Mouse (Mus musculus) forebrain, embryonic 14.5 days (tissue): ENCODE results near the gene Olfr1357. TPM values are rescaled to one million over a fixed set of nuclear protein-coding genes. Genes with fewer than 3 reads are reported as not detected.

Experiments used
- ATAC-seq: fragments of 200-750 bp; cut with Nextera tagmentation; 2 replicates; pipeline ENCODE4 v1.8.0; 2017; ENCODE audit warnings: mild to moderate bottlenecking, moderate library complexity
- DNase-seq: peaks from one replicate; pipeline ENCODE4 v3.0.0-alpha.2; 2015; ENCODE audit warnings: low spot score
- H3K27ac ChIP-seq: fragments of 300-500 bp; sonication (generic); 2 replicates; pipeline ENCODE4 v1.5.1; 2014; ENCODE audit warnings: low read depth, mild to moderate bottlenecking, control low read depth, low read length, moderate library complexity
- H3K27me3 ChIP-seq: fragments of 300-500 bp; sonication (generic); replicated peaks from 2 replicates; pipeline ENCODE4 v1.6.1; 2014; ENCODE audit warnings: low read length, control low read depth, mixed read lengths; ENCODE audit not compliant: control insufficient read depth, insufficient read depth
- H3K36me3 ChIP-seq: fragments of 300-500 bp; sonication (generic); 2 replicates; pipeline ENCODE4 v1.6.1; 2014; ENCODE audit warnings: low read length, control low read depth; ENCODE audit not compliant: control insufficient read depth, insufficient read depth
- H3K4me1 ChIP-seq: fragments of 300-500 bp; sonication (generic); 2 replicates; pipeline ENCODE4 v1.6.1; 2014; ENCODE audit warnings: antibody characterized with exemption, low read length, control low read depth; ENCODE audit not compliant: control insufficient read depth, insufficient read depth
- H3K4me2 ChIP-seq: fragments of 300-500 bp; sonication (generic); 2 replicates; pipeline ENCODE4 v1.6.1; 2014; ENCODE audit warnings: mild to moderate bottlenecking, control low read depth, low read length
- H3K4me3 ChIP-seq: fragments of 300-500 bp; sonication (generic); 2 replicates; pipeline ENCODE4 v1.5.1; 2014; ENCODE audit warnings: low read depth, low read length, control low read depth
- H3K9ac ChIP-seq: fragments of 300-500 bp; sonication (generic); 2 replicates; pipeline ENCODE4 v1.6.1; 2014; ENCODE audit warnings: mild to moderate bottlenecking, low read length, control low read depth, moderate library complexity
- H3K9me3 ChIP-seq: fragments of 300-500 bp; sonication (generic); replicated peaks from 2 replicates; pipeline ENCODE4 v1.6.1; 2016; ENCODE audit warnings: low read length, control low read depth, mixed read lengths; ENCODE audit not compliant: control insufficient read depth
- WGBS: fragments of 180-500 bp; shearing (Covaris S2); extraction: QIAGEN DNeasy Blood & Tissue Kit; methylation state at CpG from one replicate; pipeline ENCODE4 v1.1.7; 2014; 5-methylcytosine and 5-hydroxymethylcytosine counted together
- polyA plus RNA-seq: library from polyadenylated mRNA; unstranded; fragments of >200 nt; fragmentation: Nextera tagmentation; extraction: Ambion mirVana; gene quantifications from 2 replicates; pipeline ENCODE4 v1.2.1, GENCODE M21; 2014

Olfr1357 gene
- polyA plus RNA-seq, 1 experiment from 2014 or later, result not detected

DNA sequence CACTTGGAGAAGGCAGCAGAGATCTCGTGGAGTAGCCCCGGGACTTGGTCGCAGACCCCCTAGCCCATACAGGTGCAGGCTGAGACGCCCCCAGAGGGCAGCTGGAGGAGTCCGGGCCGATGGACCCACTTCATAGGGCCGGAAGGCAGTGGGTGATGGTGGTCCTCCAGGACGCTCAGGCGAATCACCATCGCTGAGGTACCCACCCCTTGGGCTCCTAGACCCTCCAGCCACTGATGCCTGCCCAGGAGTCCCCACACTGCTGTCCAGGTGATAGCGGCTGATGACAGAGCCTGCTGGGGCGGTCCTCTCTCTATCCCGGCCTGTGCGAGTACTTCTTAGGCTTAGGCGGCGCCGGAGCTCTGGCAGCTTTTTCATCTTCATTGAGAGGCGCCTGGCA lies 28.6 kb downstream of the Olfr1357 start:
- H3K27me3 ChIP-seq, result no peaks in the 10 kb centered on the region
- H3K4me2 ChIP-seq, result no peak overlapping the region
- no peak overlapping the region for H3K27ac ChIP-seq
- H3K9ac ChIP-seq, result no peak overlapping the region
- DNase-seq (no peak), ATAC-seq (no peak)
- H3K36me3 ChIP-seq, result peaks cover 26% of the 10 kb centered on the region
- H3K4me3 ChIP-seq, result no peak overlapping the region
- 96% methylated on average over 18 of the region's 18 CpGs for WGBS
- 0 out of 2 replicates have a peak, but pooled peaks cover 5% of the 10 kb centered on the region for H3K4me1 ChIP-seq
- H3K9me3 ChIP-seq, result no peaks in the 10 kb centered on the region

DNA sequence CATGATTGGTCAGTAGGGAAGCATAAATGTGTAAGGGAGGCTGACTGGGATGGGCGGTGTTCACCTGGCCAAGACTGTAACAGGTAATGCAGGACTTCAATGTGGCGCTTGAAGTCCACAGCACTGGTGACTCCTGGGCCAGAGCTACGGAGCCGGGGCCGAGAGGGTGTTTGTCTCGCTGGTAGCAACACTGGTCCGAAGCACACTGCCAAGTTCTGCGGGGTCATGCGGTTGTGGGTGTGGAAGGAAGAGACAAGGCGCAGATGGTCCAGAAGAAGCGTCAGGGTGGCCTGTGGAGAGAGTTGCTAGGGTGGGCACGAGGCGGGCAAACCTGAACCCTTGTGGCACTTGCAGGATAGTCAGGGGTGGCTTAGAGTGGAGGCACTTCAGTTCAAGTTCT lies 31.8 kb downstream of the Olfr1357 start:
- peaks cover 46% of the 10 kb centered on the region for H3K36me3 ChIP-seq
- WGBS, result 97% methylated on average over 13 of the region's 13 CpGs

DNA sequence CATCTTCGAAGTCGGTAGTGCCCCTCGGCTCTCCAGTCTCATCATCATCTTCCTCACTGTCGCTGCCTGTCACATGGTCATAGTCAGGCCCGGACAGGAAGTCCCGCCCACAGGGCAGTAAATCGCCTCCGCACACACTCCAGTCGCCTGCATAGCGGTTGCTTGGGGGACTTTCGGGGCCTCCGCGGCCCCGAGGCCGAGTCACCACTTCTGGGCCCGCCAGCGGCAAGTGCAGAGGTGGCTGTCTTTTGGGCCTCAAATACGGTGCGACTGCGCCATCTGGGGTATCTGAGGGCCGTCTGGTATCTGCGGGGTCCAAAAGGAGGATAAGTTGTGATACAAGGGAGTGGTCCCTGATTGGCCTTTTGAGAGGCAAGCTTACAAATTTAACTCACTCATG lies 32.3 kb downstream of the Olfr1357 start:
- WGBS, result 91% methylated on average over 22 of the region's 22 CpGs
- Histone ChIP-seq H3K4me2 (no peak overlapping the region), H3K9me3 (no peaks in the 10 kb centered on the region), H3K9ac (no peak overlapping the region), H3K27me3 (no peaks in the 10 kb centered on the region), H3K4me1 (no peaks in the 10 kb centered on the region), H3K36me3 (peaks cover 46% of the 10 kb centered on the region), H3K27ac (no peak overlapping the region), H3K4me3 (no peak overlapping the region)
- DNase-seq (no peak), ATAC-seq (no peak)

More for the DNA sequence above, 31.8 kb downstream of the Olfr1357 start:
- Histone ChIP-seq H3K4me1 (no peaks in the 10 kb centered on the region), H3K27ac (no peak overlapping the region), H3K9ac (no peak overlapping the region), H3K4me3 (no peak overlapping the region), H3K4me2 (no peak overlapping the region), H3K9me3 (no peaks in the 10 kb centered on the region), H3K27me3 (no peaks in the 10 kb centered on the region)
- no peak for DNase-seq
- no peak for ATAC-seq

DNA sequence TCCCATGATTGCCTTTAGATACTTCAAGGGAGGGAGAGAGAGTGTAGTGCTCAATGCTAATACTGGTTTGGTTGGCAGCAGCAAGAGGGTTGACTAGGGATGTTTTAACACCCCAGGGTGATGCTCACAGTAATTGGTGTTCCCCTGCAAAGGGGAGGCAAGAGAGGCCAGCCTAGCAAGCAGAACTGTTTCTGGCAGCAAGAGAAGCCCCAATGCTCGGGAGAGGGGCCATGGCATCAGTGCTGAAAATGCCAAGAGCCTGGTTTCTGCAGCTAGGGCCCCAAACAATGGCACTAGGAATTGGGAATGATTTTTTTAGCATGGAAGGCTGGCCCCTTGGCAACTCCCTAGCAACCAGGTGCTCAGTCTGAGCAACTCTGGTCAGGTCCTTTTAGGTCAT lies 32.9 kb downstream of the Olfr1357 start:
- Histone ChIP-seq H3K9ac (no peak overlapping the region), H3K36me3 (peaks cover 47% of the 10 kb centered on the region), H3K9me3 (no peaks in the 10 kb centered on the region), H3K27ac (no peak overlapping the region), H3K4me3 (no peak overlapping the region), H3K4me1 (no peaks in the 10 kb centered on the region), H3K27me3 (no peaks in the 10 kb centered on the region), H3K4me2 (no peak overlapping the region)
- 74% methylated on average over 1 of the region's 1 CpGs for WGBS
- DNase-seq, result no peak
- ATAC-seq, result no peak

DNA sequence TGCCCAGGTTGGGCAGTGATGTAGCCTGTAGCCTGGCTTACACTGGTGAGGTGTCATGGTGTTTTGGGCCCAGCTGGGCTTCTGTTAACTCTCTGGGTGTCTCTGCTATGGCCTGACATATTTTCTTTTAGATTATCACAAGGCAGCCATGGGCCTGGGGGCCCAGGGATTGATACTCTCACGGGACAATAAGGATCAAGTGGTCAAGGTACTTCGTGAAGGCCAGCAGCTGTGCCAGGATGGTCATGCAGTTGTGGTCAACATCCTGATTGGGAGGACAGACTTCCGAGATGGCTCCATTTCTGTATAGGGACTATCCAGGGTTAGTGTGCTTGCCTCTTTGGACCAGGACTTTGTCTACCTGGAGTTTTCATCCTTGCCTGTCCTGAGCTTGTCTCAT lies 33.9 kb downstream of the Olfr1357 start:
- H3K27me3 ChIP-seq, result no peaks in the 10 kb centered on the region
- 86% methylated on average over 3 of the region's 3 CpGs for WGBS
- no peak overlapping the region for H3K4me3 ChIP-seq
- no peaks in the 10 kb centered on the region for H3K9me3 ChIP-seq
- H3K36me3 ChIP-seq, result peaks cover 54% of the 10 kb centered on the region
- H3K9ac ChIP-seq, result no peak overlapping the region
- H3K4me2 ChIP-seq, result no peak overlapping the region
- H3K27ac ChIP-seq, result no peak overlapping the region
- no peak for ATAC-seq
- H3K4me1 ChIP-seq, result no peaks in the 10 kb centered on the region
- no peak for DNase-seq

DNA sequence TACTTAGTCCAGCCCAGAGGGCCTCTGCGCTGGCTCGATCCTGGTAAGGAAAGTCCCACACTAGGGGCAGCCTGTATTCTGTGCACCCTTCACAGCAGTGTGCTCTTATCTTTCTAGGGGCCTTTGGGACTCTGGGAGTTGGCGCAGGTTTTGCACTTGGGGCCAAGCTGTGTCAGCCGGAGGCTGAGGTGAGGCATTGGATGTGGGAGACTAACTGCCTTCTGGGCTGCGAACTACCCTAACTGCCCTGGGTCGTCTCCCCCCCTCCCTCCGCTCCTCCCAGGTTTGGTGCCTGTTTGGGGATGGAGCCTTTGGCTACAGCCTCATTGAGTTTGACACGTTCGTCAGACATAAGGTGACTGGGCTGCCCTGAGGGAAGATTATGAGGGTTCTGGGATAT lies 34.5 kb downstream of the Olfr1357 start:
- no peak overlapping the region for H3K4me2 ChIP-seq
- no peak for ATAC-seq
- H3K36me3 ChIP-seq, result peaks cover 50% of the 10 kb centered on the region
- H3K9ac ChIP-seq, result no peak overlapping the region
- no peak overlapping the region for H3K4me3 ChIP-seq
- WGBS, result 79% methylated on average over 9 of the region's 9 CpGs
- no peaks in the 10 kb centered on the region for H3K27me3 ChIP-seq
- no peak overlapping the region for H3K27ac ChIP-seq
- H3K9me3 ChIP-seq, result no peaks in the 10 kb centered on the region
- DNase-seq, result no peak
- H3K4me1 ChIP-seq, result no peaks in the 10 kb centered on the region

DNA sequence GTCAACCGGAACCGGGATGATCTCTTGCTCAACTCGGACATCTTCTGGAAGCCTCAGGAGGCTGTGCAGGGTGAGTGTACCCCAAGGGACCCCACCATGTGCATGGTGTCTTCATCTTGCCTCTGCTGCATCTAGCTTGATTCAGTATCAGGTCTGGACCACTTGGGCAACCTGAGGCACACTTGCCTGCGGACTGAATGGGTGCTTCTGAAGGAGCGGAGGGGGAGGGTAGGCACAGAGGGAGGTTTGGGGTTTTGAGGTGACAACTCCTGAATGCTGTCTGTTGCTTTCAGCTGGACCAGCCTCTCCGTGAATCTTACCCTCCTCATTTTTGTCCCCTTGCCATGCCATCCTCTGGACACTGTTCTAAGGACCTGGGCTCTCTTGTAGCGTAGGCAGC lies 36.8 kb downstream of the Olfr1357 start:
- no peak overlapping the region for H3K4me2 ChIP-seq
- no peak overlapping the region for H3K9ac ChIP-seq
- DNase-seq, result no peak
- 90% methylated on average over 7 of the region's 7 CpGs for WGBS
- no peak overlapping the region for H3K4me3 ChIP-seq
- peaks cover 45% of the 10 kb centered on the region for H3K36me3 ChIP-seq
- H3K4me1 ChIP-seq, result no peaks in the 10 kb centered on the region
- no peaks in the 10 kb centered on the region for H3K27me3 ChIP-seq
- no peaks in the 10 kb centered on the region for H3K9me3 ChIP-seq
- no peak for ATAC-seq
- no peak overlapping the region for H3K27ac ChIP-seq

DNA sequence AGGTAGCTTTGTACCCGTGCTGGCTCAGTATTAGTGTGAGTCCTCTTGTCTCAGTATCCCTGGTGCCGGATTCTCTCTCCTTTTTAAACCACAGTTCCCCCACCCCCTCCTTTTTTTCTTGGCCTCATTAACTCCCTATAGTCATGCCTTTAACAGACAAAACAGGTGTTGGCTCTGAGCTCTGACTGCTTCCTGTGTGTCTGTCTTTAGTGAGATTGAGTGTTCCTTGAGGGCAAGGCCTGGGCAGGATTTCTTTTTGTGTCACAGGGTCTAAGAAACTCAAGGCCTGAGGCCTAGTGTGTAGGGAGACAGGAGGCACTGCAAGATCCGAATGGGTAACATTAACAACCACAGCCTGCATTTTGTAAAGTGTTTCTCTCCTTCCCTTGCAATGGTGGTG lies 39.7 kb downstream of the Olfr1357 start:
- no peaks in the 10 kb centered on the region for H3K27me3 ChIP-seq
- no peak overlapping the region for H3K9ac ChIP-seq
- H3K36me3 ChIP-seq, result peaks cover 22% of the 10 kb centered on the region; the same call in 1 of the 2 replicates
- H3K4me1 ChIP-seq, result 0 out of 2 replicates have a peak, but pooled peaks cover 4% of the 10 kb centered on the region
- 66% methylated on average over 3 of the region's 3 CpGs for WGBS
- no peak overlapping the region for H3K4me2 ChIP-seq
- DNase-seq, result no peak
- H3K4me3 ChIP-seq, result no peak overlapping the region
- no peak for ATAC-seq
- H3K9me3 ChIP-seq, result no peaks in the 10 kb centered on the region
- no peak overlapping the region for H3K27ac ChIP-seq

DNA sequence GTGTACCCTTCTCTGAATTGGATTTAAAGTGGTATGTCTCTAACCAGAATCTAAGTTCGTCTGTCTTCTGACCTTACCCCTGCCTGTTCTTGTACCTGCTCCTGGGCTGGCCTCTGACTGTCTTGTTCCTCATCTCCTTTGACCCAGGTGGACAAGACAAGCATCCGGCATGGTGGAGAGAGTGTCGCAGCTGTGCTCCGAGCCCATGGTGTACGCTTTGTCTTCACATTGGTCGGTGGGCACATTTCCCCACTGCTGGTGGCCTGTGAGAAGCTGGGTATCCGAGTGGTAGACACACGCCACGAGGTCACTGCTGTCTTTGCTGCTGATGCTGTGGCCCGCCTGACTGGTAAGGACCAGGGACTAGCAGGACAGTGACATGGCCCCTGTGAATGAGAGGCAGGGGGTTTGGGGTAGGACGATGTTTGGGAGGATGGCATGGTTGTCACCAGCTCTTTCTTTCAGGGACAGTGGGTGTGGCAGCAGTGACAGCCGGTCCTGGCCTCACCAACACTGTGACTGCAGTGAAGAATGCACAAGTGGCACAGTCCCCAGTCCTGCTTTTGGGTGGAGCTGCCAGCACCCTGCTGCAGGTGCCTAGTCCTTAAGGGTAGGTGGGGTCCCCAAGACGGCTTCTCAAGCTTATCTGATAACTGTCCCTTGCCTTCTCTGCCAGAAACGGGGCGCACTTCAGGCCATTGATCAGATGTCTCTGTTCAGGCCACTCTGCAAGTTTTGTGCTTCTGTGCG lies 41.3 kb downstream of the Olfr1357 start:
- H3K27ac ChIP-seq, result no peak overlapping the region
- H3K9ac ChIP-seq, result no peak overlapping the region
- H3K4me1 ChIP-seq, result 0 out of 2 replicates have a peak, but pooled peaks cover 4% of the 10 kb centered on the region
- H3K4me3 ChIP-seq, result no peak overlapping the region
- DNase-seq (no peak), ATAC-seq (no peak)
- no peaks in the 10 kb centered on the region for H3K27me3 ChIP-seq
- WGBS, result 92% methylated on average over 16 of the region's 16 CpGs
- peaks cover 13% of the 10 kb centered on the region; the same call in 1 of the 2 replicates for H3K36me3 ChIP-seq
- H3K4me2 ChIP-seq, result no peak overlapping the region
- H3K9me3 ChIP-seq, result no peaks in the 10 kb centered on the region
